Comparison of ENCODE assay signal across 8 mouse cellular contexts in genomic region chr11:43474225-43474774, GRCm38 (mm10). TPM values are rescaled to one million over a fixed set of nuclear protein-coding genes. Genes with fewer than 3 reads are reported as not detected.
DNase-seq lines count a peak whose midpoint lies in the region; ATAC-seq lines count a peak whose summit lies in the region.

Gene C1qtnf2, plus strand, starts transcription at chr11:43474276.

- peak within 1 kb of the TSS; percentile 76 for H3K4me2 ChIP-seq in stomach, embryonic 14.5 days (replicated peaks; ENCODE audit: low read depth, low read length)

- H3K4me1 ChIP-seq in embryonic facial prominence, embryonic 10.5 days, result peaks cover 11% of the 10 kb centered on the region
- peaks cover 13% of the 10 kb centered on the region for H3K4me1 ChIP-seq in heart, embryonic 10.5 days
- H3K4me1 ChIP-seq in megakaryocyte, embryonic 14.5 days, result peaks cover 30% of the 10 kb centered on the region
- peaks cover 7% of the 10 kb centered on the region; the same call in 1 of the 2 replicates for H3K4me1 ChIP-seq in stomach, embryonic 14.5 days (ENCODE audit: control insufficient read depth, insufficient read depth, low read length)

- WGBS in embryonic facial prominence, embryonic 10.5 days, result 4% methylated on average over 24 of the region's 24 CpGs
- 4% methylated on average over 24 of the region's 24 CpGs for WGBS in heart, embryonic 10.5 days
- 2% methylated on average over 24 of the region's 24 CpGs for WGBS in stomach, embryonic 14.5 days

- peaks cover 23% of the 10 kb centered on the region for H3K27me3 ChIP-seq in embryonic facial prominence, embryonic 10.5 days (replicated peaks; ENCODE audit: low read depth, poor library complexity, severe bottlenecking)
- peaks cover 6% of the 10 kb centered on the region; the same call in 1 of the 2 replicates for H3K27me3 ChIP-seq in heart, embryonic 10.5 days (ENCODE audit: insufficient read depth, poor library complexity, severe bottlenecking)
- H3K27me3 ChIP-seq in megakaryocyte, embryonic 14.5 days (replicated peaks), result peaks cover 22% of the 10 kb centered on the region
- H3K27me3 ChIP-seq in stomach, embryonic 14.5 days (ENCODE audit: control insufficient read depth, insufficient read depth, low read length), result no peaks in the 10 kb centered on the region

- H3K4me3 ChIP-seq in embryonic facial prominence, embryonic 10.5 days, result peak within 1 kb of the TSS; percentile 52
- H3K4me3 ChIP-seq in heart, embryonic 10.5 days, result peak within 1 kb of the TSS; percentile 51
- H3K4me3 ChIP-seq in megakaryocyte, embryonic 14.5 days (replicated peaks), result peak within 1 kb of the TSS; percentile 86
- H3K4me3 ChIP-seq in stomach, embryonic 14.5 days (ENCODE audit: low read depth, low read length), result peak within 1 kb of the TSS; percentile 24

- DNase-seq in spleen, postnatal 4 days (ENCODE audit: low spot score in 2 of 2), result peak; percentile 12 to 52
- DNase-seq in spleen, postnatal 10 days (ENCODE audit: low spot score in 2 of 2), result no peak
- peak; percentile 69 for DNase-seq in embryonic facial prominence, embryonic 10.5 days (ENCODE audit: low spot score)
- DNase-seq in heart, embryonic 10.5 days (ENCODE audit: low spot score), result peak; percentile 77
- peak; percentile 79 for DNase-seq in kidney, postnatal 10 days
- DNase-seq in cerebellum, postnatal 14 days, result no peak

- H3K36me3 ChIP-seq in embryonic facial prominence, embryonic 10.5 days (replicated peaks), result no peaks in the 10 kb centered on the region
- no peaks in the 10 kb centered on the region for H3K36me3 ChIP-seq in heart, embryonic 10.5 days
- H3K36me3 ChIP-seq in megakaryocyte, embryonic 14.5 days (replicated peaks; ENCODE audit: low read length), result no peaks in the 10 kb centered on the region
- no peaks in the 10 kb centered on the region for H3K36me3 ChIP-seq in stomach, embryonic 14.5 days (ENCODE audit: control insufficient read depth, insufficient read depth, low read length)

- H3K9ac ChIP-seq in stomach, embryonic 14.5 days (replicated peaks; ENCODE audit: low read depth, low read length), result peak within 1 kb of the TSS; percentile 1; the same call in 1 of the 2 replicates

- no peak within 1 kb of the TSS for H3K27ac ChIP-seq in embryonic facial prominence, embryonic 10.5 days (replicated peaks)
- peak within 1 kb of the TSS; percentile 37; the same call in 1 of the 2 replicates for H3K27ac ChIP-seq in heart, embryonic 10.5 days
- H3K27ac ChIP-seq in stomach, embryonic 14.5 days (ENCODE audit: low read length), result no peak within 1 kb of the TSS

- ATAC-seq in stomach, embryonic 14.5 days (ENCODE audit: insufficient number of reproducible peaks, insufficient read depth, low FRiP score, low read depth), result peak; percentile 68

- no peaks in the 10 kb centered on the region for H3K9me3 ChIP-seq in embryonic facial prominence, embryonic 10.5 days
- H3K9me3 ChIP-seq in heart, embryonic 10.5 days, result no peaks in the 10 kb centered on the region
- no peaks in the 10 kb centered on the region for H3K9me3 ChIP-seq in megakaryocyte, embryonic 14.5 days
- no peaks in the 10 kb centered on the region for H3K9me3 ChIP-seq in stomach, embryonic 14.5 days (ENCODE audit: control insufficient read depth, low read depth, low read length)

RNA-seq across cellular contexts. Expression of gene C1qtnf2, which starts in this region (rescaled TPM):
- 0.85 and 0.87 TPM in 2 replicates for polyA plus RNA-seq in embryonic facial prominence, embryonic 10.5 days (2016; fragmentation: Nextera tagmentation; extraction: Ambion mirVana)
- 1.4 and 1.9 TPM in 2 replicates for polyA plus RNA-seq in heart, embryonic 10.5 days (2016; fragmentation: Nextera tagmentation; extraction: Ambion mirVana)
- polyA plus RNA-seq in megakaryocyte, embryonic 14.5 days (2012; ENCODE audit: insufficient read depth, low replicate concordance), result not detected in 2 replicates
- 7.9 and 9.3 TPM in 2 replicates for polyA plus RNA-seq in stomach, embryonic 14.5 days (2014; fragmentation: Nextera tagmentation; extraction: Ambion mirVana)

Comparison
In these comparisons a context has a peak if more than half of its experiments do, and no peak if none do; other contexts are left out.
1. DNase-seq: peak in spleen, postnatal 4 days (2 of 2), heart, embryonic 10.5 days (single experiment) and kidney, postnatal 10 days (single experiment); none in spleen, postnatal 10 days (0 of 2) and cerebellum, postnatal 14 days (0 of 2).
2. Peak in DNase-seq and H3K4me3 ChIP-seq in embryonic facial prominence, embryonic 10.5 days; RNA of the gene not detected or under 1 TPM.
3. H3K4me3 ChIP-seq: peak in every context shown above with its lines; median percentile 86 in megakaryocyte, embryonic 14.5 days; 52 in embryonic facial prominence, embryonic 10.5 days; 51 in heart, embryonic 10.5 days; 24 in stomach, embryonic 14.5 days.